Mouse (Mus musculus) v-Abl transformed pro-B cells (cell line): ENCODE results near the gene Prickle2.

Source experiments
- in situ Hi-C, 2 experiments: fragments of 400-800 bp; cut with MboI; formaldehyde crosslinking; loops; one replicate each; pipeline ENCODE4 v1.15.1; 2025; ENCODE audit not compliant: unreplicated experiment in 2 of 2

Gene Prickle2

GRCm38 (mm10) chr6:92706145-92706466 is at the start of gene Prickle2:
TSS of gene Prickle2 (minus strand) at chr6:92706155.
- in situ Hi-C loops: no loop called here

GRCm38 (mm10) chr6:92752737-92753136 is 46.8 kb upstream of the Prickle2 start:
- in situ Hi-C loops: no loop called here

GRCm38 (mm10) chr6:92749420-92749819 is 43.5 kb upstream of the Prickle2 start:
- in situ Hi-C loops: no loop called here

GRCm38 (mm10) chr6:92743605-92744004 is 37.6 kb upstream of the Prickle2 start:
- in situ Hi-C loops: no loop called here

GRCm38 (mm10) chr6:92737116-92737515 is 31.2 kb upstream of the Prickle2 start:
- in situ Hi-C loops: no loop called here

- in situ Hi-C loops: no loop called here
These were observed 27.7 kb upstream of the Prickle2 start for GRCm38 (mm10) chr6:92733651-92734050.

- in situ Hi-C loops: no loop called here
These were observed 22.6 kb upstream of the Prickle2 start for GRCm38 (mm10) chr6:92728514-92728913.

- in situ Hi-C loops: no loop called here
These were observed 22.1 kb upstream of the Prickle2 start for GRCm38 (mm10) chr6:92728084-92728483.

- in situ Hi-C loops: no loop called here
These were observed 21.5 kb upstream of the Prickle2 start for GRCm38 (mm10) chr6:92727351-92727986.

- in situ Hi-C loops: no loop called here
These were observed 20.2 kb upstream of the Prickle2 start for GRCm38 (mm10) chr6:92726121-92726520.

- in situ Hi-C loops: no loop called here
These were observed 18.4 kb upstream of the Prickle2 start for GRCm38 (mm10) chr6:92724394-92724793.

- in situ Hi-C loops: no loop called here
These were observed 9.9 kb upstream of the Prickle2 start for GRCm38 (mm10) chr6:92715806-92716205.

- in situ Hi-C loops: no loop called here
These were observed 8.8 kb upstream of the Prickle2 start for GRCm38 (mm10) chr6:92714748-92715147.

GRCm38 (mm10) chr6:92708137-92708536 is 2.2 kb upstream of the Prickle2 start:
- in situ Hi-C loops: no loop called here

- in situ Hi-C loops: no loop called here
These were observed 406 bp downstream of the Prickle2 start for GRCm38 (mm10) chr6:92705353-92706144.

- in situ Hi-C loops: no loop called here
These were observed 1.1 kb downstream of the Prickle2 start for GRCm38 (mm10) chr6:92704810-92705209.

GRCm38 (mm10) chr6:92699491-92700209 is 6.3 kb downstream of the Prickle2 start:
- in situ Hi-C loops: no loop called here

GRCm38 (mm10) chr6:92697807-92698206 is 8.1 kb downstream of the Prickle2 start:
- in situ Hi-C loops: no loop called here

GRCm38 (mm10) chr6:92687317-92687716 is 18.6 kb downstream of the Prickle2 start:
- in situ Hi-C loops: no loop called here

GRCm38 (mm10) chr6:92674394-92674925 is 31.5 kb downstream of the Prickle2 start:
- in situ Hi-C loops: no loop called here

GRCm38 (mm10) chr6:92670518-92671147 is 35.3 kb downstream of the Prickle2 start:
- in situ Hi-C loops: no loop called here
